Mouse (Mus musculus): ENCODE data around the gene Mrgprh. TPM values are rescaled to one million over a fixed set of nuclear protein-coding genes. Genes with fewer than 3 reads are reported as not detected.

The Mrgprh gene
- total RNA-seq, 2 experiments from 2014 or later, result not detected

DNA sequence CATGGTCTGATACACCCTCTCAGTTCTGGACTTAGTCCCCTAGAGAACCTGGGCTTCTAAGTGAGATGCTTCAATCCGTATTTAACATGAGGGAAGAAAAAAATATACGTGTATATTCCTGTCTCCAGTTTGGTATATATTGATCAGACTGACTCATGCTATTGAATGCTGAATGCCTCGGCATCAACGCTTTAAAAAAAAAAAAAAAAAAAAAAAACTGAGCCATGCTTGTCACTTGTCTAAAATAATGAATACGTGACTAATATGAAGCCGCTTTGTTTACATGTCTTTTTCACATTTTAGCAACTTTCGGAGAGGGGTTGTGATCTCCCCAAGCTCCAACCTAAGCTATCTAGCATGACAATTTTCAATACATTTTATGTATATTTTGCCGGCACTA lies 34.6 kb downstream of the Mrgprh start:
- no peak for ATAC-seq (replicated peaks; ENCODE audit: low FRiP score, poor library complexity, severe bottlenecking)

DNA sequence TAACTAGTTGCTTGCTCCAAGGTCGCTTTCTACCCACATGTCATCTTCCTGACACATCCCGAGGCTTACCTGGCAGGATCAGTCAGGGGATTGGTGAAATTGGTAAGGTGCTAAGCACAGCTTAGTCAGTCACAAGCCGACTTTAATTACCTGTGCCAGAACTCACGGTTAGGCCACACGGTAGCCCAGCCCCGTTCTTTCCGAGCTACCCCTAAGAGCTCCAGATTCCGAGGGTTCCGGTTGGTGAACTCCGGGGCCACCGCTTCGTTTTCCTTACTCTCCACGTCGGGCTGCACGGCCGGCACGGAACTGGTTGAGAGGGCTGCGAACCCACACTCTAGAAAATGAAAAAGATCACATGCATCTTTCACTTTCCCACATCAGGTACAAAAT lies 39.6 kb downstream of the Mrgprh start, which contains the start of gene Tcp1:
Gene Tcp1 (plus strand): TSS at position 214 of the 393 bp plus-strand sequence.
- ATAC-seq (replicated peaks; ENCODE audit: low FRiP score, poor library complexity, severe bottlenecking), result peak; percentile 29

DNA sequence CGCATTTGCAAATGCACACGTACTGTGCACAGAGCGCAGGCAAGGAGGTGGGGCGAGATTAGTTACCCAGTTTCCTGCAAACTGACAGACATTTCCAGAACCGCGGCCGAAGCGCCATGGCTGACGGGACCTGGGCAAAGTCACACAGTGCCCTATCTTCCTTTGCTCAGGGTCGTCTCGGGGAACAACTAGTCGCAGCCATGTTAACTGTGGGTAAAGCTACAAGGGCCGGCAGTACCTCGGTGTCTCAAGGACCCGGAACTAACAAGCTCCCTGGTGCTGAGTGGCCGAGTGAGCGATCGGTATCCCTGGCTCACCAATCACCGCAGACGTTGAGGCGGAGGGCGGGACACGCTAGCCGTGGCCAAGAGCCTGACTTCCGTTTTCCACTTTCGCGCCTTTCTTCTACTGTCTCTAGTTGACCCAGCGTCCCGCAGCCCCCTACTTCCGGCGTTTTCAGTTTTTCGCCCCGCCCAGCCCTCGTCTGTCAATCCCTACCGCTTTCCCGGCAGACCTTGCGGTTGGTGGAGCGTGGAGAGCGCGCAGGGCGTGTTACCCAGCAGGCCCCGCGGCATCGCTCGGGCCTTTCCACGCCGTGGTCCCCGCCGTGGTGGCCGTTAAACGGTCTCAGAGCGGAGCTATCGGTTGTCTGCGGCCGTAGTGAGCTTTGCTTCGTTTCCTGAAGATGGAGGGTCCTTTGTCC lies 40.2 kb downstream of the Mrgprh start, which contains the start of gene Mrpl18:
Gene Mrpl18 (minus strand): TSS at position 465 of the 703 bp plus-strand sequence.
- peak; percentile 96 for ATAC-seq (replicated peaks; ENCODE audit: low FRiP score, poor library complexity, severe bottlenecking)

DNA sequence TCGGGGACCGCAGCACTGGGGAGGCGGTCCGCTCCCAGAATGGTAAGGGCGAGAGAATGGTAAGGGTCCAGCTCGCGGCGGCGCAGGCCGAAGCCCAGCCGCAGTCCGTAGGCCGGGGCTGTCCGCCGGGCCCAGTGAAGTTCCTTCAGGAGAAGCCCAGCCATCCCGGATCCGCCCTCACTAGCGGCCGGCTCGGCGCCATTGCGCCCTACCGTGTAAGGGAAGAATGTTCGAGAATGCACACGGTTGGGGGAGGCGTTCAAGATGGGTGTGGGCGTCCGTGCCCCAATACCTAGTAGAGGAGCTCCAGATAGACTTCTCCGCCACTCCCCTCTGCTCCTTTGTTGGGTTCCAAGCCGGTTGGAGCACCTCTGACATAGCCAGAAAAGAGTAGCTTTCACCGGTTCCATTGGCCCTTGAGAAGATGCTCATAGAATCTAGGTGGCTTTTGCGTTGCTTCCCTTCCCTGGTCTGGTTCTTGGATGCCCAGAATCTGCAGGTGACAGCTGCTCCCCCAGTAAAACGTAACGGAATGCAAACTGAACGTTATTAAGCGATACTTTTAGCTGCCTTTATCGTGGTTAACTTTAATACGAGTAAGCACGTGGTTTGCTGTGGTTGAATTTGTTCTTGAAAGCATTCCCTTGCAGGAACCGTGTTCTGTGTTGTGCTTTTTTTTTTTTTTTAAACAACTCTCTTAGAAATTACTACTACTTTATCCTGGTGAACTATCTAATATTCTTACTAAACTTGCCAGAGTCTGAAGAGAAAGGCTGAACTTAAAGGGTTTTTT lies 41.0 kb downstream of the Mrgprh start:
- ATAC-seq (replicated peaks; ENCODE audit: low FRiP score, poor library complexity, severe bottlenecking), result peak; percentile 59

DNA sequence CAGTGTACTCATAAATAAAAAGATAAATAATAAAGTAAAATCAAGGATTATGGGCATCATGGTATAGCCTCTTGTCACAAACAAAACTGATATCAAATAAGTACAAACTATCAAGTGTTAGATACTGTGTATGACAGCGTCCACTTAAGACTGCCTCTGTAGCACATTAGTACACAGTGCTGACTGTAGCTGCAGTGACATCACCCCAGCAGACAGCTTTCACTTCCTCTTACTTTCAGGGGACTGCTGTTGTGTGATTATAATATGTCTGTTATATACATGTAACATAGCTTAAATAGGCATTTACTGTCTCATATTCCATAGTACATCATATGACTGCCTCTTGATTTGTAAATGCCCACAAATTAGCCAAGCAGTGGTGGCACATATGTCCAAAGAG lies 45.2 kb downstream of the Mrgprh start:
- ATAC-seq (replicated peaks; ENCODE audit: low FRiP score, poor library complexity, severe bottlenecking), result no peak

DNA sequence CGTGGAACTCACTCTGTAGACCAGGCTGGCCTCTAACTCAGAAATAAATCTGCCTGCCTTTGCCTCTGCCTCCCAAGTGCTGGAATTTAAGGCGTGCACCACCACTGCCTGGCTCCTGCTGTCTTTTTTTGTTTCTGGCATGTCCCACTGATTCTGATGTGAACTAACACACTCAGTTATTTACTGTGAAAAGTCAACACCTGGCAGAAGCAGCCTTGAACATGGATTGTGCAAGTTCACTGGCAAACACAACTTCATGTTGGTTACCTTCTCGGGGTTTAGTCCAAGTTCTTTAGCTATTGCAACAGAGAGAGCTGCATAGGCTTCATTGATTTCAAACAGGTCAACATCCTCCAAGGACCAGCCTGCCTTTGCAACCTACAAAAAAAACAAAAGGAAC lies 49.2 kb downstream of the Mrgprh start:
- ATAC-seq (replicated peaks; ENCODE audit: low FRiP score, poor library complexity, severe bottlenecking), result no peak

DNA sequence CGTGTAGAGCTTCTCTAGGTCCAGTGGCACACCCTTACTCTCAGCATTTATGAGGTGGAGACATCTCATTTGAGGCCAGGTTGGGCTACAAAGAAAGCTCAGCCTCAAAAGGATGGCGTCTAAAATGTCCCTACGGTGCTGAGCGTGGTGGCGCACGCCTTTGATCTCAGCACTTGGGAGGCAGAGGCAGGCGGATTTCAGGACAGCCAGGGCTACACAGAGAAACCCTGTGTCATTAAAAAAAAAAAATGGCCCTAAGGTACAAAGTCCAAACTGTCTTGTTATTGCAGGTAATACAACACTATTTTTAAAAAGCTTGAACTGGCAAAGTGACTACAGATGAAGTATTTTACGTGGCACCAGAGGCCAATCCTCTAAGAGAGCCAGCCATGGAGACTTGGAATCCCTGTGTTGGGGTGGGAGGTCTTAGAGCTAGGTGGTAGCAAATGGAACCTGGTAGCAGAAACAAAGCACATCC lies 49.9 kb downstream of the Mrgprh start:
- no peak for ATAC-seq (replicated peaks; ENCODE audit: low FRiP score, poor library complexity, severe bottlenecking)

Other genes with a start within 250 kb of the Mrgprh start
- gene Slc22a1, start 200.2 kb upstream of the Mrgprh start, total RNA-seq (2015; ENCODE audit: low replicate concordance), result not detected in 2 replicates
- gene Slc22a1, start 200.2 kb upstream of the Mrgprh start, total RNA-seq (2017; ENCODE audit: low replicate concordance), result not detected in 2 replicates
- 0.96 and 3.3 TPM in 2 replicates for gene Igf2r, start 106.4 kb upstream of the Mrgprh start, total RNA-seq (2015; ENCODE audit: low replicate concordance)
- 4.9 TPM in 2 replicates for gene Igf2r, start 106.4 kb upstream of the Mrgprh start, total RNA-seq (2017; ENCODE audit: low replicate concordance)
- gene Mas1, start 7.9 kb upstream of the Mrgprh start, total RNA-seq (2015; ENCODE audit: low replicate concordance), result not detected in 2 replicates
- not detected in 2 replicates for gene Mas1, start 7.9 kb upstream of the Mrgprh start, total RNA-seq (2017; ENCODE audit: low replicate concordance)
- not detected in 2 replicates for gene Pnldc1, start 34.2 kb downstream of the Mrgprh start, total RNA-seq (2015; ENCODE audit: low replicate concordance)
- not detected in 2 replicates for gene Pnldc1, start 34.2 kb downstream of the Mrgprh start, total RNA-seq (2017; ENCODE audit: low replicate concordance)
- gene Tcp1, start 39.7 kb downstream of the Mrgprh start, total RNA-seq (2015; ENCODE audit: low replicate concordance), result 98.2 and 107 TPM in 2 replicates
- gene Tcp1, start 39.7 kb downstream of the Mrgprh start, total RNA-seq (2017; ENCODE audit: low replicate concordance), result 117 and 145 TPM in 2 replicates
- 44.4 and 51.4 TPM in 2 replicates for gene Mrpl18, start 40.3 kb downstream of the Mrgprh start, total RNA-seq (2015; ENCODE audit: low replicate concordance)
- gene Mrpl18, start 40.3 kb downstream of the Mrgprh start, total RNA-seq (2017; ENCODE audit: low replicate concordance), result 33.6 and 46.0 TPM in 2 replicates
- gene Acat3, start 64.6 kb downstream of the Mrgprh start, total RNA-seq (2015; ENCODE audit: low replicate concordance), result not detected in 2 replicates
- not detected in 2 replicates for gene Acat3, start 64.6 kb downstream of the Mrgprh start, total RNA-seq (2017; ENCODE audit: low replicate concordance)
- gene Acat2, start 84.7 kb downstream of the Mrgprh start, total RNA-seq (2015; ENCODE audit: low replicate concordance), result 1.0 and 3.1 TPM in 2 replicates
- gene Acat2, start 84.7 kb downstream of the Mrgprh start, total RNA-seq (2017; ENCODE audit: low replicate concordance), result 5.2 and 7.1 TPM in 2 replicates
- 36.1 and 36.2 TPM in 2 replicates for gene Wtap, start 118.1 kb downstream of the Mrgprh start, total RNA-seq (2015; ENCODE audit: low replicate concordance)
- 37.9 and 68.2 TPM in 2 replicates for gene Wtap, start 118.1 kb downstream of the Mrgprh start, total RNA-seq (2017; ENCODE audit: low replicate concordance)
- gene Sod2, start 130.8 kb downstream of the Mrgprh start, total RNA-seq (2015; ENCODE audit: low replicate concordance), result 22.2 and 45.7 TPM in 2 replicates
- gene Sod2, start 130.8 kb downstream of the Mrgprh start, total RNA-seq (2017; ENCODE audit: low replicate concordance), result 8.3 and 21.9 TPM in 2 replicates
- 1.0 TPM in 1 of 2 replicates, not detected in the other for gene Gpr31b, start 176.3 kb downstream of the Mrgprh start, total RNA-seq (2015; ENCODE audit: low replicate concordance)
- gene Gpr31b, start 176.3 kb downstream of the Mrgprh start, total RNA-seq (2017; ENCODE audit: low replicate concordance), result not detected in 2 replicates
- not detected in 2 replicates for gene Tcp10b, start 185.1 kb downstream of the Mrgprh start, total RNA-seq (2015; ENCODE audit: low replicate concordance)
- gene Tcp10b, start 185.1 kb downstream of the Mrgprh start, total RNA-seq (2017; ENCODE audit: low replicate concordance), result 0.14 and 1.6 TPM in 2 replicates

Data from erythroblast, adult 5-6 weeks (primary cell).